Mouse (Mus musculus) spleen, adult 2 months (tissue): ENCODE data around the gene Mapk8ip2.

Experiments
- CTCF ChIP-seq: fragments of 200-500 bp; IDR thresholded peaks from 2 replicates; pipeline ENCODE4 v1.5.1; 2011; ENCODE audit warnings: mild to moderate bottlenecking, inconsistent platforms; ENCODE audit not compliant: insufficient read depth, insufficient read length, insufficient replicate concordance; ENCODE audit errors: extremely low read depth
- POLR2A ChIP-seq: fragments of 200-500 bp; IDR thresholded peaks from 2 replicates; pipeline ENCODE4 v1.6.1; 2011; ENCODE audit warnings: low read depth, low read length, inconsistent platforms

DNA sequence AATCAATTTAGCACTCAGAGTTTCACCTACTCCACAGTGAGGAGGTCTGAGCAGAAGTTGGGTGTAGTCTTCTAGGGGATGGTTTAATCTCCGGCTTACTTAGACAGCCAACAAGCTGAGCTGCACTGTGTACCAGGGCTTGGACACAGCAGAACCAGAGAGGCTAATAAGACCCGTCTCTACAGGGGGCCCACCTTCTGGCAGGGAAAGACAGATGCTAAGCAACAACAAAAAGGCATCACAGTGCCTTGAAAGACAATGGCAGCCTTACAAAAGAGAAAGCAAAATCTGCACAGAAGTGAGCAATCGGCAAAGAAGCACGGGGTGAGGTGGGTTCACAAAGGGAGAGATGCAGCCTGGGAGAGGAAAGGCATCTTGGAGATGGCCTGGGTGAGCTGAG, 42.4 kb downstream of the Mapk8ip2 start:
- no peak for TF ChIP-seq CTCF
- TF ChIP-seq POLR2A = no peak
